Mouse (Mus musculus) heart, adult 2 months (tissue): ENCODE data around the gene Il1rl2. TPM values are rescaled to one million over a fixed set of nuclear protein-coding genes. Genes with fewer than 3 reads are reported as not detected.

Experiments used
- DNase-seq, 2 experiments: peaks; one replicate each; pipeline ENCODE4 v3.0.0; 2021
- H3K27ac ChIP-seq: fragments of 200-600 bp; 2 replicates; pipeline ENCODE4 v1.8.1; 2022
- H3K27me3 ChIP-seq: fragments of 200-500 bp; 2 replicates; pipeline ENCODE4 v1.6.1; 2012; ENCODE audit warnings: mild to moderate bottlenecking, low read length, inconsistent platforms, mixed read lengths; ENCODE audit not compliant: control insufficient read depth, insufficient read depth
- H3K36me3 ChIP-seq: fragments of 200-500 bp; 2 replicates; pipeline ENCODE4 v1.6.1; 2012; ENCODE audit warnings: low read length, inconsistent platforms; ENCODE audit not compliant: control insufficient read depth, insufficient read depth
- H3K4me1 ChIP-seq: fragments of 200-500 bp; 2 replicates; pipeline ENCODE4 v1.6.1; 2011; ENCODE audit warnings: low read length; ENCODE audit not compliant: control insufficient read depth, insufficient read depth
- H3K4me3 ChIP-seq: fragments of 200-600 bp; 2 replicates; pipeline ENCODE4 v1.8.1; 2022
- H3K79me2 ChIP-seq: fragments of 200-500 bp; replicated peaks from 2 replicates; pipeline ENCODE4 v1.6.1; 2012; ENCODE audit warnings: mild to moderate bottlenecking, inconsistent platforms, low read length, moderate library complexity, mixed read lengths; ENCODE audit not compliant: control insufficient read depth, insufficient read depth
- H3K9ac ChIP-seq: fragments of 200-500 bp; 2 replicates; pipeline ENCODE4 v1.6.1; 2012; ENCODE audit warnings: low read depth, mild to moderate bottlenecking, control low read depth, inconsistent platforms, low read length, mixed read lengths
- CTCF ChIP-seq: fragments of 200-600 bp; IDR thresholded peaks from 2 replicates; pipeline ENCODE4 v1.8.1; 2022; ENCODE audit warnings: antibody characterized with exemption, mild to moderate bottlenecking, moderate library complexity
- EP300 ChIP-seq: fragments of 200-500 bp; IDR thresholded peaks from 2 replicates; pipeline ENCODE4 v1.6.1; 2011; ENCODE audit warnings: low read depth, low read length, control low read depth; ENCODE audit not compliant: insufficient read depth
- POLR2A ChIP-seq: fragments of 200-500 bp; IDR thresholded peaks from 2 replicates; pipeline ENCODE4 v1.6.1; 2011; ENCODE audit warnings: mild to moderate bottlenecking, low read depth, low read length, control low read depth; ENCODE audit not compliant: insufficient read depth
- WGBS: fragments of 180-500 bp; shearing (Covaris S2); methylation state at CpG from one replicate; pipeline ENCODE4 v1.1.7; 2018; 5-methylcytosine and 5-hydroxymethylcytosine counted together
- intact Hi-C: fragments of 180-260 bp; cut with DNase I; formaldehyde crosslinking; loops from one replicate; pipeline ENCODE4 v1.15.1; 2025
- polyA plus RNA-seq: library from polyadenylated mRNA; depleted of rRNA; stranded (reverse); fragments of >200 nt; gene quantifications from 2 replicates; pipeline ENCODE4 v1.2.3, GENCODE M21; 2012
- total RNA-seq, 2 experiments: library from RNA; stranded (reverse); gene quantifications; 2 replicates each; pipeline ENCODE4 v1.2.3; 2021

The Il1rl2 gene
- total and polyA plus RNA-seq, 3 experiments, result 0.84 to 1.5 (median 1.1) TPM

- Histone ChIP-seq H3K4me3 (no peak overlapping the region), H3K36me3 (no peaks in the 10 kb centered on the region), H3K27ac (no peak overlapping the region), H3K27me3 (no peaks in the 10 kb centered on the region), H3K9ac (no peak overlapping the region), H3K4me1 (peaks cover 2% of the 10 kb centered on the region; the same call in 1 of the 2 replicates), H3K79me2 (no peaks in the 10 kb centered on the region)
- DNase-seq, result no peak
- intact Hi-C loops, result no loop called here
- 91% methylated on average over 3 of the region's 3 CpGs for WGBS
- no peak for TF ChIP-seq CTCF
- no peak for TF ChIP-seq POLR2A
- no peak for TF ChIP-seq EP300
These were observed 3.2 kb downstream of the Il1rl2 start for GRCm38 (mm10) chr1:40327604-40328003.

- 91% methylated on average over 1 of the region's 1 CpGs for WGBS
- H3K9ac ChIP-seq, result no peak overlapping the region
- no peak for DNase-seq
- H3K4me3 ChIP-seq, result no peak overlapping the region
- TF ChIP-seq POLR2A (no peak), CTCF (no peak), EP300 (no peak)
- no peaks in the 10 kb centered on the region for H3K4me1 ChIP-seq
- no peaks in the 10 kb centered on the region for H3K36me3 ChIP-seq
- no peaks in the 10 kb centered on the region for H3K79me2 ChIP-seq
- no peaks in the 10 kb centered on the region for H3K27me3 ChIP-seq
- H3K27ac ChIP-seq, result no peak overlapping the region
- intact Hi-C loops, result no loop called here
These were observed 5.1 kb downstream of the Il1rl2 start for GRCm38 (mm10) chr1:40329526-40329925.

- WGBS, result 88% methylated on average over 8 of the region's 8 CpGs
- H3K36me3 ChIP-seq, result no peaks in the 10 kb centered on the region
- no peak for DNase-seq
- intact Hi-C loops, result no loop called here
- H3K4me1 ChIP-seq, result no peaks in the 10 kb centered on the region
- no peak overlapping the region for H3K27ac ChIP-seq
- no peak overlapping the region for H3K9ac ChIP-seq
- H3K4me3 ChIP-seq, result no peak overlapping the region
- no peaks in the 10 kb centered on the region for H3K27me3 ChIP-seq
- TF ChIP-seq CTCF (no peak), POLR2A (no peak), EP300 (no peak)
- no peaks in the 10 kb centered on the region for H3K79me2 ChIP-seq
These were observed 5.8 kb downstream of the Il1rl2 start for GRCm38 (mm10) chr1:40330181-40330580.

- Histone ChIP-seq H3K27ac (no peak overlapping the region), H3K36me3 (no peaks in the 10 kb centered on the region), H3K4me1 (no peaks in the 10 kb centered on the region), H3K79me2 (no peaks in the 10 kb centered on the region), H3K9ac (no peak overlapping the region), H3K27me3 (no peaks in the 10 kb centered on the region), H3K4me3 (no peak overlapping the region)
- TF ChIP-seq POLR2A (no peak), CTCF (no peak), EP300 (no peak)
- intact Hi-C loops, result no loop called here
- no peak for DNase-seq
- WGBS, result 85% methylated on average over 1 of the region's 1 CpGs
These were observed 14.9 kb downstream of the Il1rl2 start for GRCm38 (mm10) chr1:40339346-40339745.

GRCm38 (mm10) chr1:40340102-40340501 is 15.7 kb downstream of the Il1rl2 start:
- DNase-seq, result no peak
- WGBS, result 84% methylated on average over 4 of the region's 4 CpGs

GRCm38 (mm10) chr1:40352158-40352903 is 27.9 kb downstream of the Il1rl2 start:
- no peaks in the 10 kb centered on the region for H3K36me3 ChIP-seq
- H3K27ac ChIP-seq, result no peak overlapping the region
- WGBS, result 79% methylated on average over 4 of the region's 4 CpGs
- no peak for DNase-seq
- H3K9ac ChIP-seq, result no peak overlapping the region
- intact Hi-C loops, result no loop called here
- no peak for TF ChIP-seq POLR2A
- H3K4me3 ChIP-seq, result no peak overlapping the region
- H3K4me1 ChIP-seq, result peaks cover 2% of the 10 kb centered on the region; the same call in 1 of the 2 replicates
- H3K27me3 ChIP-seq, result no peaks in the 10 kb centered on the region
- H3K79me2 ChIP-seq, result no peaks in the 10 kb centered on the region

More at GRCm38 (mm10) chr1:40340102-40340501, 15.7 kb downstream of the Il1rl2 start:
- H3K79me2 ChIP-seq, result no peaks in the 10 kb centered on the region
- TF ChIP-seq POLR2A (no peak), CTCF (no peak), EP300 (no peak)
- no peak overlapping the region for H3K9ac ChIP-seq
- H3K4me3 ChIP-seq, result no peak overlapping the region
- no peaks in the 10 kb centered on the region for H3K27me3 ChIP-seq
- H3K36me3 ChIP-seq, result no peaks in the 10 kb centered on the region
- intact Hi-C loops, result no loop called here
- H3K4me1 ChIP-seq, result no peaks in the 10 kb centered on the region
- no peak overlapping the region for H3K27ac ChIP-seq
